Mouse (Mus musculus): ENCODE results near the gene F8a. TPM values are rescaled to one million over a fixed set of nuclear protein-coding genes. Genes with fewer than 3 reads are reported as not detected.
"Not testable (repeated sequence)": the region's sequence is repeated elsewhere in the genome, so short reads cannot be mapped to it uniquely, and the experiment has no call there.

Gene F8a
- total and polyA plus RNA-seq, 2 experiments = 3.2 to 7.1 TPM

DNA sequence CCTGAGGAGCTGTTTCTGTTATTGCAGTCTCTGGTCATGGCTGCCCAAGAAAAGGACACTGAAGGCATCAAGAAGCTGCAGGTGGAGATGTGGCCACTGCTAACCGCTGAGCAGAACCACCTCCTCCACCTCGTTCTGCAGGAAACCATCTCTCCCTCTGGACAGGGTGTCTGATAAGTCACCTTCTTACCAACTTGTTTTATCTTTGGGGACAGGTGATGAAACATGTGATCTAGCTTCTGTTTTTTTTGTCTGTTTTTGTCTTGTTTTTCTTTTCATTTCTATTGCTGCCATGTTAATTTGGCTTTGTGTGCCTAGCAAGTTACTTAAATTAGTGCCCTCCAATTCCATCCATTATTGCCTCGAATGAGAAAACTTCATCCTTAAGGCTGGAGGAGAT lies 1.2 kb downstream of the F8a start:
- WGBS = 27% methylated on average over 3 of the region's 3 CpGs

DNA sequence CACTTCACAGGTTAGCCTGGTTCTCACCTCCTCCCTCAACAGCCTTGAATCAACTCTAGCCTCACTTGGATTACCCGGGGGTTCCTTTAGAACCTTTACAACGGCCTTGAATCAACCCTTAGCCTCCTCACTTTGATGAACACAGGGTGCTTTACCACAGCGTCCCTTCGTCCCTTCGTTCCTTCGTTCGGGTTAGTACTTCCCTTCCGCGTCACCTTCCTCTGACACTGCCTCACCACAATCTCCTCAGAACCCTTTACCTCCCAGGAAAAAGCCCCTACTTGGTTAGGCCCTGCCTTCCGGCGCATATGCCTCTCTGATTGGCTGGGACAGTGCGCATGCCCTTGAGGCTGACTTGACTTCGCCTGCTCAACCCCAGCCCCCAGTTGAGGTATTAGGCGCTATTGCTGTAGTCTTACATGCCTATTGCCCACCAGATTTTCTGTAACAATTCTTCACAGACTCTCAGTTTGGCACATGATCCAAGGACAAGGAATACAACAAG lies 14.8 kb downstream of the F8a start, which contains the start of gene Xlr4c:
Gene Xlr4c (minus strand): TSS at position 310 of the 505 bp plus-strand sequence.
- not testable (repeated sequence) for H3K27ac ChIP-seq (replicated peaks; ENCODE audit: insufficient read depth, low read depth, low read length); H3K9ac ChIP-seq (ENCODE audit: low read depth, low read length); DNase-seq (ENCODE audit: extremely low read depth, low read depth, low spot score); H3K36me3 ChIP-seq (ENCODE audit: control insufficient read depth, insufficient read depth, low read length); H3K79me2 ChIP-seq (ENCODE audit: control insufficient read depth, insufficient read depth, low read length); H3K4me1 ChIP-seq (ENCODE audit: control insufficient read depth, insufficient read depth, low read length); H3K4me3 ChIP-seq (ENCODE audit: insufficient read depth, low read depth, low read length); H3K27me3 ChIP-seq (ENCODE audit: control insufficient read depth, insufficient read depth, low read length)
- 81% methylated on average over 14 of the region's 14 CpGs for WGBS

More for the DNA sequence above, 1.2 kb downstream of the F8a start:
- Histone ChIP-seq H3K4me3 (ENCODE audit: insufficient read depth, low read depth, low read length) (peak overlapping the region; percentile 98; the same call in 1 of the 2 replicates), H3K79me2 (ENCODE audit: control insufficient read depth, insufficient read depth, low read length) (no peaks in the 10 kb centered on the region), H3K9ac (ENCODE audit: low read depth, low read length) (peak overlapping the region; percentile 97), H3K27ac (replicated peaks; ENCODE audit: insufficient read depth, low read depth, low read length) (peak overlapping the region; percentile 96; the same call in 1 of the 2 replicates), H3K36me3 (ENCODE audit: control insufficient read depth, insufficient read depth, low read length) (no peaks in the 10 kb centered on the region), H3K27me3 (ENCODE audit: control insufficient read depth, insufficient read depth, low read length) (no peaks in the 10 kb centered on the region), H3K4me1 (ENCODE audit: control insufficient read depth, insufficient read depth, low read length) (peaks cover 4% of the 10 kb centered on the region)
- no peak for DNase-seq (ENCODE audit: extremely low read depth, low read depth, low spot score)
- no peak for TF ChIP-seq CTCF (IDR thresholded peaks at IDR 0.05; ENCODE audit: low read depth, low read length)

DNA sequence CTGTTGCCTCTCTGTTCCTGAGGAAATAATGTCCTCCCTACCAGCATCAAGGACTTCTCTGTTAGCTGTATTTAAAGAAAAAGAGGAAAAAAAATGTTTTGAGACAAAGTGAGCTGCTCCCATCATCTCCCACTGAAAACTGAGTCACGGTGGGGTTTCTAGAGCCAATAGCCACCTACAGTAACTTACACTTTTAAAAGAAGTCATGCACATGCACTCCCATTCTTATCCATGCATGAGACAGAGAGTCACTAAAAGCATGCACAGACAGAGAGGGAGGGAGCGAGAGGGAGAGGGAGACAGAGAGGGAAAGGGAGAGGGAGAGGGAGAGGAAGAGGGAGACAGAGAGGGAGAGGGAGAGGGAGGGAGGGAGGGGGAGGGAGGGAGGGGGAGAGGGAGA lies 34.3 kb downstream of the F8a start:
- not testable (repeated sequence) for H3K27me3 ChIP-seq (ENCODE audit: control insufficient read depth, insufficient read depth, low read length); H3K27ac ChIP-seq (replicated peaks; ENCODE audit: insufficient read depth, low read depth, low read length); DNase-seq (ENCODE audit: extremely low read depth, low read depth, low spot score); H3K4me3 ChIP-seq (ENCODE audit: insufficient read depth, low read depth, low read length); H3K4me1 ChIP-seq (ENCODE audit: control insufficient read depth, insufficient read depth, low read length); H3K79me2 ChIP-seq (ENCODE audit: control insufficient read depth, insufficient read depth, low read length); H3K9ac ChIP-seq (ENCODE audit: low read depth, low read length); H3K36me3 ChIP-seq (ENCODE audit: control insufficient read depth, insufficient read depth, low read length)
- WGBS = 88% methylated on average over 1 of the region's 2 CpGs

DNA sequence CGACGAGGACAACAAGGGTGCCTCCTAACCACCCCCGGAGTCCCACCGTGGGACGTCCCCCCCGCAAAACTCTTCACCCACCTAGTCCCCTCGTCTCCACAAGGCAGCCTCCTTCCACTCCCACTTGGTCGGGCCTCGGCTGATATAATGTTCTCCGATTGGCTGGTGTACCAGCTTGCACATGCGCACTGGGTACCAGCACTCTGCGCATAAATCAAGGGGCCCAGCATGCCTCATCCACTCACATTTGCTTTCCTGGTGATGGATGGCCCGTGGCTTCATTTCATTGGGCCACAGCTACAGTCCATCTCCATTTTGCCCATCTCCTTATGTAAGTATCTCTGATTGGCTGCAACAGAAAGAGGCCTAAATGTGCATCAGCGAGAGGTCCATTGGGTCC lies 37.2 kb downstream of the F8a start, which contains the start of gene Xlr3c:
Gene Xlr3c (minus strand): TSS at position 121 of the 400 bp plus-strand sequence.
- H3K27me3 ChIP-seq (ENCODE audit: control insufficient read depth, insufficient read depth, low read length); H3K27ac ChIP-seq (replicated peaks; ENCODE audit: insufficient read depth, low read depth, low read length); H3K4me1 ChIP-seq (ENCODE audit: control insufficient read depth, insufficient read depth, low read length); H3K4me3 ChIP-seq (ENCODE audit: insufficient read depth, low read depth, low read length); H3K9ac ChIP-seq (ENCODE audit: low read depth, low read length); DNase-seq (ENCODE audit: extremely low read depth, low read depth, low spot score); H3K79me2 ChIP-seq (ENCODE audit: control insufficient read depth, insufficient read depth, low read length); H3K36me3 ChIP-seq (ENCODE audit: control insufficient read depth, insufficient read depth, low read length): not testable (repeated sequence)
- 89% methylated on average over 14 of the region's 14 CpGs for WGBS

Other genes with a start within 250 kb of the F8a start
- gene Zfp185, start 241.0 kb upstream of the F8a start, total RNA-seq (2014; rRNA removed) = 0.13 and 0.18 TPM in 2 replicates
- 0.07 and 0.15 TPM in 2 replicates for gene Zfp185, start 241.0 kb upstream of the F8a start, polyA plus RNA-seq (2012; rRNA removed)
- gene Pnma5, start 191.2 kb upstream of the F8a start, total RNA-seq (2014; rRNA removed) = not detected in 2 replicates
- not detected in 2 replicates for gene Pnma5, start 191.2 kb upstream of the F8a start, polyA plus RNA-seq (2012; rRNA removed)
- gene Pnma3, start 163.5 kb upstream of the F8a start, total RNA-seq (2014; rRNA removed) = not detected in 2 replicates
- not detected in 2 replicates for gene Pnma3, start 163.5 kb upstream of the F8a start, polyA plus RNA-seq (2012; rRNA removed)
- 0.37 and 1.1 TPM in 2 replicates for gene Xlr4a, start 145.8 kb upstream of the F8a start, total RNA-seq (2014; rRNA removed)
- gene Xlr4a, start 145.8 kb upstream of the F8a start, polyA plus RNA-seq (2012; rRNA removed) = not detected in 2 replicates
- 5.8 and 8.3 TPM in 2 replicates for gene Xlr3a, start 131.2 kb upstream of the F8a start, total RNA-seq (2014; rRNA removed)
- gene Xlr3a, start 131.2 kb upstream of the F8a start, polyA plus RNA-seq (2012; rRNA removed) = 1.4 TPM in 1 of 2 replicates, not detected in the other
- 0.13 TPM in 1 of 2 replicates, not detected in the other for gene Gm14685, start 111.2 kb upstream of the F8a start, total RNA-seq (2014; rRNA removed)
- not detected in 2 replicates for gene Gm14685, start 111.2 kb upstream of the F8a start, polyA plus RNA-seq (2012; rRNA removed)
- not detected in 2 replicates for gene Xlr5b, start 79.5 kb upstream of the F8a start, total RNA-seq (2014; rRNA removed)
- not detected in 2 replicates for gene Xlr5b, start 79.5 kb upstream of the F8a start, polyA plus RNA-seq (2012; rRNA removed)
- not detected in 2 replicates for gene DXBay18, start 78.8 kb upstream of the F8a start, total RNA-seq (2014; rRNA removed)
- not detected in 2 replicates for gene DXBay18, start 78.8 kb upstream of the F8a start, polyA plus RNA-seq (2012; rRNA removed)
- gene Spin2d, start 51.3 kb upstream of the F8a start, total RNA-seq (2014; rRNA removed) = not detected in 2 replicates
- gene Spin2d, start 51.3 kb upstream of the F8a start, polyA plus RNA-seq (2012; rRNA removed) = not detected in 2 replicates
- 0.54 TPM in 1 of 2 replicates, not detected in the other for gene Xlr3b, start 36.1 kb upstream of the F8a start, total RNA-seq (2014; rRNA removed)
- not detected in 2 replicates for gene Xlr3b, start 36.1 kb upstream of the F8a start, polyA plus RNA-seq (2012; rRNA removed)
- gene Xlr4b, start 14.0 kb upstream of the F8a start, total RNA-seq (2014; rRNA removed) = 0.27 TPM in 1 of 2 replicates, not detected in the other
- 0.07 TPM in 1 of 2 replicates, not detected in the other for gene Xlr4b, start 14.0 kb upstream of the F8a start, polyA plus RNA-seq (2012; rRNA removed)
- gene Xlr4c, start 14.8 kb downstream of the F8a start, total RNA-seq (2014; rRNA removed) = 0.28 and 0.40 TPM in 2 replicates
- not detected in 2 replicates for gene Xlr4c, start 14.8 kb downstream of the F8a start, polyA plus RNA-seq (2012; rRNA removed)
- not detected in 2 replicates for gene Xlr3c, start 37.1 kb downstream of the F8a start, total RNA-seq (2014; rRNA removed)
- gene Xlr3c, start 37.1 kb downstream of the F8a start, polyA plus RNA-seq (2012; rRNA removed) = not detected in 2 replicates
- gene Xlr5a, start 64.7 kb downstream of the F8a start, total RNA-seq (2014; rRNA removed) = not detected in 2 replicates
- gene Xlr5a, start 64.7 kb downstream of the F8a start, polyA plus RNA-seq (2012; rRNA removed) = not detected in 2 replicates
- not detected in 2 replicates for gene Xlr5c, start 64.7 kb downstream of the F8a start, total RNA-seq (2014; rRNA removed)
- gene Xlr5c, start 64.7 kb downstream of the F8a start, polyA plus RNA-seq (2012; rRNA removed) = not detected in 2 replicates
- gene Gm45015, start 108.5 kb downstream of the F8a start, total RNA-seq (2014; rRNA removed) = not detected in 2 replicates
- gene Gm45015, start 108.5 kb downstream of the F8a start, polyA plus RNA-seq (2012; rRNA removed) = not detected in 2 replicates
- gene Zfp275, start 114.3 kb downstream of the F8a start, total RNA-seq (2014; rRNA removed) = 7.3 and 12.6 TPM in 2 replicates
- gene Zfp275, start 114.3 kb downstream of the F8a start, polyA plus RNA-seq (2012; rRNA removed) = 3.7 and 5.7 TPM in 2 replicates
- not detected in 2 replicates for gene Gm18336, start 170.4 kb downstream of the F8a start, total RNA-seq (2014; rRNA removed)
- gene Gm18336, start 170.4 kb downstream of the F8a start, polyA plus RNA-seq (2012; rRNA removed) = not detected in 2 replicates
- not detected in 2 replicates for gene Zfp92, start 182.8 kb downstream of the F8a start, total RNA-seq (2014; rRNA removed)
- not detected in 2 replicates for gene Zfp92, start 182.8 kb downstream of the F8a start, polyA plus RNA-seq (2012; rRNA removed)
- gene Trex2, start 207.1 kb downstream of the F8a start, total RNA-seq (2014; rRNA removed) = not detected in 2 replicates
- gene Trex2, start 207.1 kb downstream of the F8a start, polyA plus RNA-seq (2012; rRNA removed) = not detected in 2 replicates
- 12.9 and 15.5 TPM in 2 replicates for gene Haus7, start 230.8 kb downstream of the F8a start, total RNA-seq (2014; rRNA removed)
- 11.2 and 12.8 TPM in 2 replicates for gene Haus7, start 230.8 kb downstream of the F8a start, polyA plus RNA-seq (2012; rRNA removed)